Mouse (Mus musculus) frontal cortex, postnatal 25 days (tissue): ENCODE measurements at regions not wholly inside any gene's neighbourhood (a gene's known extent, or its start where the extent isn't known, plus 50 kb on each side); places are given as distances from the start of the nearest gene placed in this dataset.
"Not testable (repeated sequence)": the region's sequence is repeated elsewhere in the genome, so short reads cannot be mapped to it uniquely, and the experiment has no call there.

ENCODE experiments used
- DNase-seq, 2 experiments: peaks; one replicate each; pipeline ENCODE4 v3.0.0; 2022; ENCODE audit warnings: low spot score in 2 of 2

GRCm38 (mm10) chr8:126775334-126775733 is 170.3 kb downstream of the Tomm20 start:
- no peak for DNase-seq

- DNase-seq = no peak
Measured at GRCm38 (mm10) chr8:126774816-126775215, 170.8 kb downstream of the Tomm20 start.

- no peak for DNase-seq
Measured at GRCm38 (mm10) chr8:126772748-126773147, 172.9 kb downstream of the Tomm20 start.

DNA sequence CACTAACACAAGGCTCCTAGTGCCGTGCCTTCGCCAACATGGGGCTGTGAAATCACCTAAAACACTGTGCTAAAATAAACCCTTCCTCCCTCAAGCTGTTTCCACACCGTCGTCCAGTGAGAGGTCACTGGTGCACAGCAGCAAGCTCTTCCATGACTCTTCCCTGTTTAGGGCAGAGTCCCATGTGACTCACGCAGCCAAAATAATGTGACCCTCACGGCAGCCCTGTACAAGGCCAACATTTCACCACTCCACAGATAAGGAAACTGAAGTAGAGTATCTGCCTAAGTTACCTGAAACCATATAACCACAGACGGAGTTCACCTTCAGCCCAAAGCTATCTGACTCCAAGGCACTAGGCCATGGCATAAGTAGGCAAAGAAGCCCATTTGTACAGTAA is 173.4 kb downstream of the Tomm20 start:
- DNase-seq = no peak

GRCm38 (mm10) chr8:126770374-126770773 is 175.3 kb downstream of the Tomm20 start:
- not testable (repeated sequence) for DNase-seq

DNA sequence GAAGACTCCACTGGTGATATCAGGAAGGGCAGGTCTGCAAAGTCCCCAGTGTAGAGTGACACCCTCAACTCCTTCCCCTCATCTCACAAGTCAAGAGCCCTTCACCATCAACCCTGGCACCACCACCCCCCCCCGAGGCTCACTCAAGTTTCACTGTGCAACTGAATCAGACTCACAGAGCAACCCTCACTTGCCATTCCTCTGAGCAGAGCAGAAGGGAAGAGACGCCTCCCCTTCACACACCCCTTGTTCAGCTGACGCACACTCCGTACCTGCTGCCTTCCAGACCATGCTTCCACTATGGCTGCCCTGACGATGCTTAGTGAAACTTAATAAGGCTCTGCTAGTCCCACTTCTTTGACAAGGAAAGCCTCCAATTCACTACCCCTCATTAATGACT is 174.4 kb upstream of the Irf2bp2 start:
- no peak for DNase-seq

GRCm38 (mm10) chr8:126767341-126767740 is 173.6 kb upstream of the Irf2bp2 start:
- no peak for DNase-seq

GRCm38 (mm10) chr8:126765693-126766238 is 172.0 kb upstream of the Irf2bp2 start:
- DNase-seq = no peak

GRCm38 (mm10) chr8:126763600-126763999 is 169.8 kb upstream of the Irf2bp2 start:
- DNase-seq = no peak

DNA sequence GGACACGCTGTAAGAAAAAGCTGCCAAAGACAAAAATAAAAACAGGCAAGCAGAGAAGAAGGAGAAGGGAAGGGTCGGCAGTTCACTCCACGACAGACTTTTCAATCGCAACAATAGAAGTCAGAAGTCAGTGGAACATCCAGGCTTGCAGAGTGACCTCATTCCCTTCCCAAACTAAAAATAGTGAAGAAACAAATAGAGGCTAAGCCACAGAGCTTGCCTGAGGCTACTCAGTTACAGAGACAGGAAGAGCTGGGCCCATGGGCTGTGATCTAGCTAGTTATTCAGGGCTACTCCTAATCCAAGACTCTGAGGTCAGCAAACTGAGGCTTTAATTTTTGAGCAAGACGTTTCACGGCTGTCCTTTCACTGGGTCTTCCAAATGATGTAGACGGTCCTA is 165.9 kb upstream of the Irf2bp2 start:
- DNase-seq = no peak

DNA sequence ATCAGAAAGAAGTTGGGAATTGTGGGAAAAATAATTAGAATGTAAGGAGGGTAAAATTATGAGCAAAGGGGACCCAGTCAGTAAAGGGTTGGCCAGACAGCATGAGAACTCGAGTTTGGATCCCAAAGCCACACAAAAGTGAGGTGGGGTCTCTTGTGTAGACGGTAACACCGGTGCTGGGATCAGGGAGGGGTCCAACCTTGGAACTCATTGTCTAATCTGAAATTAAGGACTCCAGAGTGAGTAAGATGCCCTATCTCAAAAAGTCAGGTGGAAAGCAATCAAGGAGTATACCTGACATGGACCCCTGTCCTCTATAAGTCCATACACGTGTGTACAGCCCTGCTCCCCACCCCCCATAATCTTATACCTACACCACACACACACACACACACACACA is 165.2 kb upstream of the Irf2bp2 start:
- no peak for DNase-seq

GRCm38 (mm10) chr8:126757951-126758757 is 164.4 kb upstream of the Irf2bp2 start:
- no peak for DNase-seq

DNA sequence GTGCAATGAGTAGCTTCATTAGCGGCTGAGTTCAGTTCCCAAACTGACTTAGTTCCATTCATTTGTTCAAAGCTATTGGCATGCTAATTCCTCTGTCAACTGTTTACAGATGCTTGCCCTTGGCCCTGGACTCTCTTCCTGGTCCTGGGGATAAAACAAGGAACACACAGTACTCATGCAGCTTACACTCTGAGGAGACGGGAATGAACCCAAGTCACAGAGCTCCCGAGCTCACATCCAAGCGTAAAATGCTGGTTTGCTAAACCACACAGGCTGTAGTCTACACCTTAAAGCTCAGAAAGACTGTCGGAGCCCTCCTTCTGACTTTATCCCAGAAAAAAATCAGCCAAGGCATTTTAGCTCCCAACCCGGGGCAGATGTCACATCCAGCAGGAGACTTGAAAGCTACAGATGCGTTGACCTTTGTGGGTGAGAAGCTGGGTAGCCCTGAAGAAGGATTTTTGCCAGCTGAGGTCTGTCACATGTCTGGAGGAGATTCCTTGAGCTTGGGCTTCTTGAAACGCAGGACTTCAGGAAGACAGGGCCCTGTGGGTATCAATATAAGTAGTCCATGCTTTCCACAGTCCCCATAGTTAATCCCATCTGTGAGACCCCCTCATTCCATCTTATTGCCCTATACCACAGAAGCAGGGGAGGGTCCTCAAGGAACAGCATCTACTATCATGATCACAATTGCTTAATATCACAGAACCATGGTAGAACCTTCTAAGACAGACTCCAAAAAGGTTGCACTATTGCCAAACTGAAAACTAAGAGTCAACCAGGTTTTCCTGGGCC is 162.7 kb upstream of the Irf2bp2 start:
- DNase-seq = no peak

GRCm38 (mm10) chr8:126755669-126756068 is 161.9 kb upstream of the Irf2bp2 start:
- no peak for DNase-seq

DNA sequence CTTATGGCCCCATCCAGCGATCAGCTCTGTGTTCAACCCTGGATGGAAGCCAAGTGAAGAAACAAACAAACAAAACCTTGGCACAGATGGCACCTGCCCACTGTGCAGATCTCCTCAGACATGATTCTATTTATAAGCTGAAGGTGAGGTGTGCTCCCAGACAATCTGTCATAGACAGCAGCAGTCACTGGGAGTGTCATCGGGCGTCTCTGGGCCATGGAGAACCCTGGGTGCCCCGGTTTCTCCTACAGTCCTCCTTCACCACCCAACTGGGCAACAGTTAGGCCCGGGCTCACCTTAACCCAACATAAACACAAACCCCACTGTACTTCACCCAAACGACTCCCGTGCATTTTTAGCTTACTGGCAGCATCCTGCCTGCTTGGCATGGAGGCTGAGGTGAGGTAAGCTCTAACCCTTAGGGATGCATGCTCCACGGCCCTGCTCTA is 160.6 kb upstream of the Irf2bp2 start:
- no peak for DNase-seq

DNA sequence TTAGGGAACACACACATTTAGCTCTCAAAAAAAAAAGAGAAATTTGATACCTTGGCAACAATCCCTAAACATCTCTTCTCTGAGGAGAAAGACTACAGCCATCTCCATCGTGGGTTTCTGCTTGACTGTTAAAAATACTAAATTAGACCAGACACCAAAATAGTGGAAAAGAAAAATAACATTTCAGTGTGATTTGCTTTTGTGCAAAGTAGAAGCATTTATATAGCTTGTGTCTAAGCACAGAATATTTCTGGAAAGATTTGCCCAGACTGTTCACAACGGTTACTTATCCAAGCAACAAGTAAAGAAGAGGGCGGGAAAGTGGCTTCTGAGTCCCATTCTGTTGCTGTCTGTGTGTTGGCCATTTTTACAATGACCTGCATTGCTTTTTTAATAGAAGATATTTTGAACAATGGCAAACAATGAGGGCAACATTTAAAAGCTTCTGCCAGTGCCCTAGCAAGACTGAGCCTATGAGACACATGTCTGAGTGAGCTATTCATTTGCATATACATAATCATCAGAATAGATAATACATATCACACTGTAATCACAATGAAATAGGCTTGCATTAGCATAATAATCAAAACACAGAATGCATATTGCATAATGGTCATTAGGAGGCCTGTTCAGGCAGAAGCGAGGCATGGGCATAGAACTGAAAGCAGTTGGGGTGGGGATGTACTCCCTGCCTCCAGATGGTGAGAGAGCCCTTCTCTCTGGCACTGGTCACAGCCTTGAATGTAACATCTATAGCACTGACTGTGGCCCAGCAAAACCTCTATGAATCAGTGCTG is 159.5 kb upstream of the Irf2bp2 start:
- DNase-seq = no peak

GRCm38 (mm10) chr8:126751416-126752140 is 157.8 kb upstream of the Irf2bp2 start:
- DNase-seq = no peak

DNA sequence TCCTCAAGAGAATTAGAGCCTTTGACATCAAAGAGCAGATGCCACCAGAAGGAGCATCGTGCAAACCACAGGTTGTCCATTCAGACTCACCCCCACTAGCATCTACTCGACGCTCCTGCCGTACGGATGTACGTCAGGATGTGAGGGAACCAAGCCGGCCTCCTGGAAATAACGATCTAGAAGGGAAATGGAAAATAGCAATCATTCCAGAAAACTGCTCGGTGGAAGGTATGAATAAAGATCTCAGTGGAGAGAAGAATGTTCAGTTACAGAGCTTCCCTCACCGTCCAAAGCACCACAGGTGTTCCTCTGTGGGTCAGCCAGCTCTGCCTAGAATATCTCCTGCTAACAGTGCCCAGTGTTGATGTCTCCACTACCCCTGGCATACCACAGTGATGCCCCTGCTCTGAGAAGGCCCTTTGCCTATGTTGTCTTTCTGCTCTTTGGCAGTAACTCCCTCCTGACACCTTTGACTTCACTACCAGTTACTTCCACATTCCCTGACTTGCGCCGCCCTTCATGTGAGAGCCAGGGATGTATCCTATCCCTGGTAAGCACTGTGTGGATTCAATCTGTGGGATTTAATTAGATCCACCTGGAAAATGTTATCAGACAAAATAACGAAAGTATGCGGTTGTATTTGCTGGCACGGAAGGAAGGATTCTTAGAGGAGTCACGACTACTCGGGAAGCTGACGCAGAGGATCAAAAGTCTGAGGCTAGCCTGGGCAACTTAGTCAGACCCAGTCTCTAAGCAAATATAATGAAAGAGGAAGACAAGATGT is 152.4 kb upstream of the Irf2bp2 start:
- no peak for DNase-seq

- no peak for DNase-seq
Measured at GRCm38 (mm10) chr8:126744747-126745382, 151.1 kb upstream of the Irf2bp2 start.

- DNase-seq = no peak
Measured at GRCm38 (mm10) chr8:126743296-126743695, 149.5 kb upstream of the Irf2bp2 start.
